Mouse (Mus musculus) lung, embryonic 16.5 days (tissue): ENCODE measurements around the gene Parvg. TPM values are rescaled to one million over a fixed set of nuclear protein-coding genes. Genes with fewer than 3 reads are reported as not detected.
A peak's percentile ranks its signal among the peaks of the same experiment; 100 is the strongest.
"Not testable (repeated sequence)": the region's sequence is repeated elsewhere in the genome, so short reads cannot be mapped to it uniquely, and the experiment has no call there.

Experiments used
- ATAC-seq: fragments of 200-750 bp; cut with Nextera tagmentation; 2 replicates; pipeline ENCODE4 v1.8.0; 2017; ENCODE audit warnings: low read depth, mild to moderate bottlenecking, moderate library complexity
- H3K27ac ChIP-seq: fragments of 300-500 bp; sonication (generic); 2 replicates; pipeline ENCODE4 v1.5.1; 2014; ENCODE audit warnings: mild to moderate bottlenecking, control low read depth, low read length
- H3K27me3 ChIP-seq: fragments of 300-500 bp; sonication (generic); 2 replicates; pipeline ENCODE4 v1.6.1; 2014; ENCODE audit warnings: low read depth, low read length, mixed read lengths; ENCODE audit not compliant: control insufficient read depth, insufficient read depth
- H3K36me3 ChIP-seq: fragments of 300-500 bp; sonication (generic); 2 replicates; pipeline ENCODE4 v1.6.1; 2014; ENCODE audit warnings: low read length; ENCODE audit not compliant: control insufficient read depth, insufficient read depth
- H3K4me1 ChIP-seq: fragments of 300-500 bp; sonication (generic); replicated peaks from 2 replicates; pipeline ENCODE4 v1.6.1; 2014; ENCODE audit warnings: low read length, mixed read lengths; ENCODE audit not compliant: control insufficient read depth, insufficient read depth
- H3K4me2 ChIP-seq: fragments of 300-500 bp; sonication (generic); 2 replicates; pipeline ENCODE4 v1.6.1; 2014; ENCODE audit warnings: low read depth, low read length, control low read depth
- H3K4me3 ChIP-seq: fragments of 300-500 bp; sonication (generic); 2 replicates; pipeline ENCODE4 v1.5.1; 2014; ENCODE audit warnings: mild to moderate bottlenecking, low read length, control low read depth
- H3K9ac ChIP-seq: fragments of 300-500 bp; sonication (generic); 2 replicates; pipeline ENCODE4 v1.6.1; 2014; ENCODE audit warnings: low read length, control low read depth
- H3K9me3 ChIP-seq: fragments of 300-500 bp; sonication (generic); 2 replicates; pipeline ENCODE4 v1.6.1; 2016; ENCODE audit warnings: low read length; ENCODE audit not compliant: control insufficient read depth
- WGBS: fragments of 180-500 bp; shearing (Covaris S2); extraction: QIAGEN DNeasy Blood & Tissue Kit; methylation state at CpG from one replicate; pipeline ENCODE4 v1.1.7; 2014; 5-methylcytosine and 5-hydroxymethylcytosine counted together
- polyA plus RNA-seq: library from polyadenylated mRNA; unstranded; fragments of >200 nt; fragmentation: Nextera tagmentation; extraction: Ambion mirVana; gene quantifications from 2 replicates; pipeline ENCODE4 v1.2.1, GENCODE M21; 2015

The Parvg gene
- polyA plus RNA-seq, 1 experiment from 2014 or later, result 3.8 TPM

DNA sequence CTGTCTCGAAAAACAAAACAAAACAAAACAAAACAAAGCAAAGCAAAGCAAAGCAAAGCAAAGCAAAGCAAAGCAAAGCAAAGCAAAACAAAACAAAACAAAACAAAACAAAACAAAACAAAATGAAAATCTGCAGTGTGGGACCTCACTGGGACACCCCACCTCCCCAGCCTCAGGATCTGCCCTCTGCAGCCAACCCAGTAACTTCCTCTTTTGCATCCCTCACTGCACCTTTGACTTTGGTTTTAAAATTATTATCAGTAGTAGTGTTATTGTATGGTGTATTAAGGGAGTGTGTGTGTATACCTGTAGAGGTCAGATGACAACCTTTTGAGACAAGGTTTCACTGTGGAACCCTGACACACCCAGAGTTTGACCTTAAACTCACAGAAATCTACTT, 34.9 kb upstream of the Parvg start:
- H3K36me3 ChIP-seq, H3K9ac ChIP-seq, H3K4me1 ChIP-seq, H3K4me3 ChIP-seq, H3K9me3 ChIP-seq, ATAC-seq, H3K4me2 ChIP-seq, H3K27ac ChIP-seq, H3K27me3 ChIP-seq: not testable (repeated sequence)
- 80% methylated on average over 1 of the region's 1 CpGs for WGBS

- Histone ChIP-seq H3K36me3 (no peaks in the 10 kb centered on the region), H3K9ac (no peak overlapping the region), H3K4me2 (no peak overlapping the region), H3K9me3 (no peaks in the 10 kb centered on the region), H3K4me1 (no peaks in the 10 kb centered on the region), H3K27ac (no peak overlapping the region), H3K27me3 (no peaks in the 10 kb centered on the region), H3K4me3 (no peak overlapping the region)
- WGBS, result 82% methylated on average over 5 of the region's 5 CpGs
- no peak for ATAC-seq
Observed at GRCm38 (mm10) chr15:84291097-84291496, 32.7 kb upstream of the Parvg start.

- Histone ChIP-seq H3K4me1 (no peaks in the 10 kb centered on the region), H3K27ac (no peak overlapping the region), H3K36me3 (no peaks in the 10 kb centered on the region), H3K27me3 (no peaks in the 10 kb centered on the region), H3K4me2 (no peak overlapping the region), H3K9ac (no peak overlapping the region), H3K9me3 (no peaks in the 10 kb centered on the region), H3K4me3 (no peak overlapping the region)
- ATAC-seq, result no peak
- WGBS, result 80% methylated on average over 12 of the region's 12 CpGs
Observed at GRCm38 (mm10) chr15:84293590-84293989, 30.2 kb upstream of the Parvg start.

DNA sequence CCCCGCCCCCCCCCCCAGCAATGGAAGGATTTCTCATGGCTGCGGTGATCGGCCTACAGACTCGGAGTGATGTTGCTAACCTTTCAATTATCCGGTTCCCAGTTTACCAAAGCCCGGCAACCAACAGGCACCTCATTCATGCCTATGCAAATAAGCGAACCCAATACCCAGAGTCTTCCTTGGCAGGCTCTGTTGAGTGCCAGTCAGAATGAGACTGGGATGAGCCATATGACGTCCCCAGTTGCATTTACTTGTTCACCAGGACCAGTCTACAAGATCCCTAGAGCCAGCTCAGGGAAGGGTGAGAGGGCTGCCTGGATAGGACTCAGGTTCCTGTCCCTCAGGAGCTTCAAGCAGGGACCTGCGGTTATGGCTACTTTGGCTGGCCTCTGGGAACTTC, 29.4 kb upstream of the Parvg start:
- 84% methylated on average over 8 of the region's 9 CpGs for WGBS
- ATAC-seq, result no peak
- Histone ChIP-seq H3K4me3 (no peak overlapping the region), H3K36me3 (no peaks in the 10 kb centered on the region), H3K27me3 (no peaks in the 10 kb centered on the region), H3K4me2 (no peak overlapping the region), H3K9me3 (no peaks in the 10 kb centered on the region), H3K27ac (no peak overlapping the region), H3K9ac (no peak overlapping the region), H3K4me1 (peaks cover 6% of the 10 kb centered on the region; the same call in 1 of the 2 replicates)

GRCm38 (mm10) chr15:84295225-84295624, 28.6 kb upstream of the Parvg start:
- Histone ChIP-seq H3K4me2 (no peak overlapping the region), H3K27ac (no peak overlapping the region), H3K36me3 (no peaks in the 10 kb centered on the region), H3K27me3 (no peaks in the 10 kb centered on the region), H3K4me3 (no peak overlapping the region), H3K4me1 (peaks cover 9% of the 10 kb centered on the region; the same call in 1 of the 2 replicates), H3K9ac (no peak overlapping the region), H3K9me3 (no peaks in the 10 kb centered on the region)
- ATAC-seq, result no peak
- 61% methylated on average over 10 of the region's 10 CpGs for WGBS

- Histone ChIP-seq H3K27me3 (no peaks in the 10 kb centered on the region), H3K4me3 (no peak overlapping the region), H3K9ac (no peak overlapping the region), H3K4me1 (peaks cover 20% of the 10 kb centered on the region), H3K36me3 (no peaks in the 10 kb centered on the region), H3K4me2 (no peak overlapping the region), H3K9me3 (no peaks in the 10 kb centered on the region), H3K27ac (no peak overlapping the region)
- no peak for ATAC-seq
- 59% methylated on average over 8 of the region's 8 CpGs for WGBS
Observed at GRCm38 (mm10) chr15:84297454-84297853, 26.4 kb upstream of the Parvg start.

DNA sequence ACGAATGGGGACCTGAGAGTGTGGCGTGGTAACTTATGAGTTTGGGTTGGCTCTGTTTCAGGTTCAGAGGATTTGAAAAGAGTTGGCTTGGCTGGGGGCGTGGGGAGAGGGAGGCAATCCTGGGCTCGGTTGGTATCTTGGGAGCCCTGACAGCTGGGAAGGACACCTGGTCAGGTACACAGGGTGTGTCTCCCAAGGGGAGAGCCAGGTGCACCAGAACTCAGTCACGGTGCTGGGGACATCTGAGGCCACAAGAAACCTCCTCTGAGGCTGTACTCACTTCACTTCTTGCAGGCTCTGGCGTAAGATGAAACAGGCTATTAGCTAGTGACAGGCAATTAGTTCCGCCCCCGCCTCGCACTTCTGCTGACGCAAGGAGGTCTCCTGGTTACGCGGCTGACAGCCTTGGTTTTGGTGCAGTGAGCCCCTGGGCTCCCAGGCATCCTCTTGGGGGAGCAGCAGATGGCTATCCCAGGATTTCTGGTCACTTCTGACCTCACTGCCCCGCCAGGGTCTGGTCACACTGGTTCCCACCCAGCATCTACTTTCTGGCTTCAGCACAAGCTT, 24.9 kb upstream of the Parvg start:
- Histone ChIP-seq H3K4me2 (no peak overlapping the region), H3K9ac (no peak overlapping the region), H3K4me1 (peaks cover 20% of the 10 kb centered on the region), H3K27me3 (no peaks in the 10 kb centered on the region), H3K27ac (no peak overlapping the region), H3K36me3 (no peaks in the 10 kb centered on the region), H3K9me3 (no peaks in the 10 kb centered on the region), H3K4me3 (no peak overlapping the region)
- peak; percentile 23; the same call in 1 of the 2 replicates for ATAC-seq
- WGBS, result 33% methylated on average over 13 of the region's 13 CpGs

GRCm38 (mm10) chr15:84299662-84300333, 24.0 kb upstream of the Parvg start:
- Histone ChIP-seq H3K4me1 (peaks cover 20% of the 10 kb centered on the region), H3K27ac (no peak overlapping the region), H3K9ac (no peak overlapping the region), H3K4me3 (no peak overlapping the region), H3K36me3 (no peaks in the 10 kb centered on the region), H3K27me3 (no peaks in the 10 kb centered on the region), H3K4me2 (no peak overlapping the region), H3K9me3 (no peaks in the 10 kb centered on the region)
- WGBS, result 39% methylated on average over 9 of the region's 9 CpGs
- no peak for ATAC-seq

DNA sequence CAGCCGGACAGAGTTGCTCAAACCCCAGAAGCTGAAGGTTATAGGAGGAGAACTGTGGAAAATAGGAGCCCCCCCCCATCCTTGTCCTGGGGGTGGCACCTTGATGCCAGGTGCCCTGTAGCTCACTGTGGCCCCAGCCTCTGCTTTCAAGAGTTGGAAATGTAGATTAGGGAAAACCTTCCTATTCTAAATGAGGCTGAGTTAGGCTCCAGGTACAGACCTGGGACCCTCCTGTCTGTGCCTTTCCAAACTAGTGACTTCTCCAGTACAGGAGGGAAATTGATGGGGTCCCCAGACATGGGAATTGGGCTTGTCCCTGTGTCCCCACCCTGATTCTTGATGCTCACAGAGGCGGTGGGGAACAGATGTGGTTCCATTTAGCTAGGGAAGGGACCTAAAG, 23.2 kb upstream of the Parvg start:
- Histone ChIP-seq H3K27me3 (no peaks in the 10 kb centered on the region), H3K4me3 (no peak overlapping the region), H3K4me2 (no peak overlapping the region), H3K36me3 (no peaks in the 10 kb centered on the region), H3K9me3 (no peaks in the 10 kb centered on the region), H3K9ac (no peak overlapping the region), H3K27ac (no peak overlapping the region), H3K4me1 (peaks cover 22% of the 10 kb centered on the region)
- ATAC-seq, result no peak
- 58% methylated on average over 2 of the region's 2 CpGs for WGBS
